Comparison of ENCODE assay signal across 28 mouse cellular contexts in the genomic region with DNA sequence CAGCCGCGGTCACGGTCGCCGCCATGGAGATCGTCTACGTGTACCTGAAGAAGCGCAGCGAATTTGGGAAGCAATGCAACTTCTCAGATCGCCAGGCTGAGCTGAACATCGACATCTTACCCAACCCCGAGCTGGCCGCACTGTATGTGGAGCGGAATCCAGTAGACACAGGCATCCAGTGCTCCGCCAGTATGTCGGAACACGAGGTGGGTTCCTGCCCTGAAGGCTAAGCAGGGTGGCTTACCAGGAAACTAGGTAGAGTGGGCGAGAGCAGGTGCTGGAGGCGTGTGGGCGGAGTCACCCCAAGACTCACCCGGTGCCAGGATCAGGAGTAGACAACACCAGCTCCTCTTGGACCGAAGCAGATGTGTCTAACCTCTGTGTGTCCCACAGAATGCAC. TPM values are rescaled to one million over a fixed set of nuclear protein-coding genes. Genes with fewer than 3 reads are reported as not detected.
"Had no signal": no experiment of that assay in that cellular context is flagged by ENCODE, and none has a peak within 500 bp of the region (broad histone marks: within the 10 kb centered on the region; RNA-seq: fewer than 3 reads in every experiment).

No protein-coding gene starts in this region.

- H3K9me3 ChIP-seq: heart, embryonic 13.5 days; heart, embryonic 15.5 days; hindbrain, embryonic 10.5 days; hindbrain, embryonic 12.5 days; intestine, embryonic 15.5 days; limb, embryonic 10.5 days; limb, embryonic 12.5 days; liver, embryonic 13.5 days; liver, embryonic 15.5 days had no signal

- H3K27me3 ChIP-seq: intestine, embryonic 15.5 days had no signal

- H3K4me3 ChIP-seq: gastrocnemius, adult 2 months; heart, adult 2 months; heart, embryonic 13.5 days; heart, embryonic 15.5 days; hindbrain, embryonic 10.5 days; hindbrain, embryonic 12.5 days; intestine, embryonic 15.5 days; layer of hippocampus, adult 2 months; left cerebral cortex, adult 2 months; limb, embryonic 10.5 days; limb, embryonic 12.5 days; liver, embryonic 13.5 days; liver, embryonic 15.5 days had no signal

- H3K9ac ChIP-seq: heart, embryonic 13.5 days; heart, embryonic 15.5 days; hindbrain, embryonic 12.5 days; hindbrain, embryonic 14.5 days; intestine, embryonic 15.5 days; limb, embryonic 12.5 days; liver, embryonic 13.5 days; liver, embryonic 15.5 days had no signal

- DNase-seq: gastrocnemius, adult 2 months; gastrocnemius, postnatal 10 days; gastrocnemius, postnatal 36 days; heart, adult 11 months; heart, adult 2 months; heart, postnatal 14 days; heart, postnatal 4 days; kidney, adult 18-20 months; kidney, adult 8-10 months; kidney, postnatal 10 days; kidney, postnatal 25 days; kidney, postnatal 4 days; layer of hippocampus, adult 9-11 months; liver; liver, embryonic 13.5 days had no signal

- H3K27ac ChIP-seq: gastrocnemius, adult 2 months; heart, adult 2 months; heart, embryonic 13.5 days; heart, embryonic 15.5 days; hindbrain, embryonic 10.5 days; hindbrain, embryonic 12.5 days; hindbrain, embryonic 14.5 days; intestine, embryonic 15.5 days; layer of hippocampus, adult 2 months; left cerebral cortex, adult 2 months; limb, embryonic 10.5 days; limb, embryonic 12.5 days; liver, embryonic 13.5 days; liver, embryonic 15.5 days had no signal

- H3K4me1 ChIP-seq: liver, embryonic 13.5 days; liver, embryonic 15.5 days had no signal

- H3K36me3 ChIP-seq: heart, embryonic 13.5 days; heart, embryonic 15.5 days; hindbrain, embryonic 10.5 days; hindbrain, embryonic 12.5 days; intestine, embryonic 15.5 days; limb, embryonic 10.5 days; limb, embryonic 12.5 days; liver, embryonic 13.5 days; liver, embryonic 15.5 days had no signal

RNA-seq across cellular contexts. Expression of gene Dnaic2, which starts 5.7 kb away (rescaled TPM):
- polyA plus RNA-seq: inflammation-experienced regulatory T-cells, adult 6 months; liver, embryonic 11.5 days; liver, embryonic 13.5 days had no signal

RNA-seq across cellular contexts. Expression of gene Kif19a, which starts 32.3 kb away (rescaled TPM):
- polyA plus RNA-seq: limb, embryonic 10.5 days; limb, embryonic 12.5 days; liver, embryonic 11.5 days had no signal
